Mouse (Mus musculus) retina, adult 2 months (tissue): ENCODE results near the gene Dhx32.

ENCODE experiments used
- DNase-seq: peaks from one replicate; pipeline ENCODE4 v3.0.0-alpha.2; 2012; ENCODE audit warnings: low read depth, low spot score

Dhx32 gene

GRCm38 (mm10) chr7:133775179-133775578, 7.3 kb downstream of the Dhx32 start:
- no peak for DNase-seq

GRCm38 (mm10) chr7:133768517-133768916, 14.0 kb downstream of the Dhx32 start:
- no peak for DNase-seq

- DNase-seq, result no peak
Observed at GRCm38 (mm10) chr7:133768027-133768426, 14.5 kb downstream of the Dhx32 start.

DNA sequence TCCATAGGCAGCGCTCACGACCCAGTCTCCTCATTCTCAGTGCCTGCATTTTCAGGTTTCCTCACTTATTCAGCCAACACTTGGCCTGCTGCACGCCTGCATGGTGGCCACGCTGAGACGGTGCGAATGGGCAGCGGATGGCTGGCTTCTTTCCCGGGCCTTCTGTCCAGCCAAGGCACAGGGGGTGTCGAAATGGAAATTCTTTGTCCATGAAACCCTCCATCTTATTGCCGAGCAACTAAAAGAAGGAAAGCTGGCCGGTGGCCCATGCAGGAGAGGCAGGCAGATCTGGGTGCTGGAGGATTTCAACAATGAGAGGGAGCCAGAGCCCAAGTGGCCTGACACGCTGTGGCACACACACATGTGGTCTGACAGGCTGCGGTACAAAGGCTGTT, 16.7 kb downstream of the Dhx32 start:
- no peak for DNase-seq

DNA sequence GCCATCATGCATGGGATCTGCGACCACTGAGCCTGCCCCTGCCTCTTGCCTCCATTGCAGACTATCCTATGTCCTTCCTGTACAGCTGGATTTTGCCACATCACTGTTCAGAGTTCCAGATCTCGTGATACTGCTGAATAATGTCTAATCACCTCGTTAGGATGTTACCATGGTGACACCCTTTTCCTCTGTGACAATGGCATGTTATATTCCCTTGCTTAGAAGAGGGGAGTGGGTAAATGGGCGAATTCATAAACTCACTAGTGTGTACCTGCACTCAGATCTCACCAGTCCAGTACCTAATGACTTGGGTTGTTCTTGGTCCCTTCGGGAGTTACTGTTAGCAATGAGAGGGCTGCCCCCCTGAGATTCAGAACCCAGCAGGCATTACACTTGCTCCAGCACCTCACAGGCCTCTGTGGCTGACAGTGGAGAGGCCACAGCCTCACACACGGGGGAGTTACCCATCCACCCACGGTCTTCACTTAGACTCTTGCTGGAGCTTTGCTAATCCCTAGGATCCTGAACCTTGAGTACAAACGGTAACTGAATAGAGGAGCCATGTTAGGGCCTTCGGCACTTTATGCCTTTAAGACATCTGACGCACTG, 17.2 kb downstream of the Dhx32 start:
- DNase-seq, result no peak

DNA sequence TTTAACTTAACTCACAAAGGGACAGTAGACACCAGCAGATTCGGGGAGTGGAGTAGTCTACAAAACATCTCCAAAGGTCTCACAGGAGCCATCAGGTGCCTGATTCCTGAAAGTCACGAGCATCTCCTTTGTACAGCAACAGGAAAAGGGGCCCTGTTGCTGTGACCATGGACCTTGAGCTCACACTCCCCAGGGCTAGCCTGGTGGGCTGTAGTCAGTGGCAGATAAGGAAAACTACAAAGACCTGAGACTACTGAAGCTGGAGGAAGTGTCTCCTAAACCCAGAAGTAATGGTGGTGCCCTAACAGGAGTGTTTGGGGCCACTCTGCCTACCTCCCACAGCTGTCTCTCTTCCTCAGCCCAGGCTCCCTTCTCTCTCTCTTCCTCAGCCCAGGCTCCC, 18.1 kb downstream of the Dhx32 start:
- no peak for DNase-seq

DNA sequence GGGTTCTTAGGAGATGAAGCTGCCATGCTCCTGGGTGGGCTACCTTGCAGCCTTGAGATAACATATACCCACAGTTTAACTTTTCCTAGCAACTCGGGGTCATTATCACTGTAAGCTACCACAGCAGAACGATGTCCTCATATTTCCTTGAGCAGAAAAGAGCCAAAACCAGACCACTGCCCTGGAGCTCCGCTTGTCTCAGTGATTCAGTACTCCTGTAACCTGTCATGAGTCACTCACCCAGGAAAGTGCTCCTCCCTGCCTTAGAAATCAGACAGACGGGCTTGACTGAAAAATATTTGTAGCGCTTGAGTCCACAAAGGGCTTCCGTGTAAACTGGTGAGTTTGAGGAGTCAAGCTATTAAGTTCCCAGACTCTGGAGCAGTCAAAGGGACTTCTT, 19.8 kb downstream of the Dhx32 start:
- DNase-seq, result no peak

- no peak for DNase-seq
Observed at GRCm38 (mm10) chr7:133759611-133760353, 22.7 kb downstream of the Dhx32 start.

GRCm38 (mm10) chr7:133758716-133759115, 23.8 kb downstream of the Dhx32 start:
- no peak for DNase-seq

GRCm38 (mm10) chr7:133757961-133758455, 24.5 kb downstream of the Dhx32 start:
- no peak for DNase-seq

GRCm38 (mm10) chr7:133751163-133751562, 31.4 kb downstream of the Dhx32 start:
- DNase-seq, result no peak

DNA sequence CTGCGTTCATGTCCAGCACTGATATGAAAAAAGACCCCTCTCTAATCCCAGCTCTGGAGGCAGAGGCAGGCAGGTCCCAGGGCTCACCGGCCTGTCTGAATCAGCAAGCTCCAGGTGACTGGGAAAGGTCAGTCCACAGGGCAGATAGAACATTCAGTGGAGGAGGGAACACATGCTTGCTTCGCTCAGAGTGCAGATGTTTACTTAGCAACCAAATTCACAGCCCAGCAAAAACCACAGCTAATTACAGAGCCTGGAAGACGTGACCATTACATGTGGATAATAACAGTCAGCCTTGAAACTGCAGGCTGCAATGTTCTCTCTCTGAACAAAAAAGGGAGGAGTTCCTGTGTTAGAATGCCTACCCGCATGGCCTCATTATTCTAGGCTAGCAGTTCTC, 31.9 kb downstream of the Dhx32 start:
- no peak for DNase-seq

- DNase-seq, result no peak
Observed at GRCm38 (mm10) chr7:133748753-133749152, 33.8 kb downstream of the Dhx32 start.

GRCm38 (mm10) chr7:133747372-133747771, 35.2 kb downstream of the Dhx32 start:
- DNase-seq, result no peak

DNA sequence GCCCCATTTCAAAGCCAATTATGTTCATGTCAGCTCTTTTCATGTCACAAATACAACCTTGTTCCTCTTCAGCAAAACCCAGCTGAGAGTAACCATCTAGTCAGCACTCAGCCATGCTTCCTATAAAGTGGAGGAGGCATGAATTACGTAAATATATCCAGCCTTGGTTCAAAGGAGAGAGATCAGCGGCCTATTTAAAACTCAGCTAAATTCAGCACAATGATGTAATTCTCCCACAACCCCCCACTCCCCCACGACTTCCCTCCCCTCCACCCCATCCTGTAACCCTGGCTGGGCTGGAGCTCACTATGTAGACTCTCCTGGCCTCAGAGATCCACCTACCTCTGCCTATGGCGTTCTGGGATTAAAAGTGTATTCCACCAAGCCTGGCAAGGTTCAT, 37.8 kb downstream of the Dhx32 start:
- DNase-seq, result no peak

- no peak for DNase-seq
Observed at GRCm38 (mm10) chr7:133744209-133744608, 38.3 kb downstream of the Dhx32 start.

DNA sequence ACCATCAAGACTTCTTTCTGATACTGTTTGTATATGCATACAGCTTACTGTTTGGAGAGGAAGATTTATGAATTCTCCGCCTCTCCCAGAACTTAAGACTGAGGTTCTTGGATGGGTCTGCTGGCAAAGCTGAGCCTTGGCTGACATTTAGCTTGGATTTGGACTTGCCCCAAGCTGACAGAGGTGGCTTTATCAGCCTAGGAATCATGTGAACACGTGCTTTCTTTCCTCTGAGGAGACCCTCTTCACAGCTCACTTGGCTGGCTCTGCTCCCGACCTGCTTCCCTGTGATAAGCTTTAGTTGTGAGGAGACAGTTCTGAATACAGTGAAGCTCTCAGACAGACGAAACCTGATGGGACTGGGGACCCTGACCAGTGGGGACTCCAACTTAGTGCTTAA, 38.9 kb downstream of the Dhx32 start:
- DNase-seq, result no peak

DNA sequence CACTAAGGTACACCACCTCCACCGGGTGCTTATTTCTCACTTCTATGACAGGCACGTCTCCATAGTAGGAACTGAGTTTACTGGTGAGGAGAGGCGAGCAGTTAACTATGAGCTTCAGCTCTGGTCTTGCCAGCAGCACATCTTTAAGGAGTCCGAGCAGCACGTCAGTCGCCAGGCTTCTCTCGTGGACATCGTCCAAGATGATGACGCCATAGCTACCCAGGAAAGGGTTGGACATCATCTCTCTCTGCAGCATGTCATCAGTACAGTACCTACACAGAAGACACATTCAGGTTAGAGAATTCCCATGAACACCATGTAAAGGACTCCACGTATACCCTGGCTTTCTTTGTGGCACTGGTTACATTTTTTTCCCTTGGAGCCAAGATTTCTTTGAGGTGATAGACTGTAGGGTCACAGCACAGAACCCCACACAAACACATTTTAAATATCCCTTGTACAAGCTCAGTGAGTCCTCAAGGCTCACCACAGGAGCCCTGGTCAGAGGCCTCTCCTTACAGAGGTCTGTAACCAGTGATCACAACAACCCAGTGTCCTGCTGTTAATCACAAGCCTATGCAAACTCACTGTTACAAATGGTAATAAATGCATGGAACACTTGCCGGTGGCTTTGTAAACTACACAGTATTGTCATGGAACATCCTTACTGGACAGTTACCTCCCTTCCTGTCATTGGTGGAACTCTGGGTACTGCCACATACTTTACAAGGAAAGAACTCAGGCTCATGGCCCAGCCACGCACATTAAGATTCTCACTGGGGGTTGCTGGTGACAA, 39.8 kb downstream of the Dhx32 start:
- no peak for DNase-seq

GRCm38 (mm10) chr7:133740558-133740957, 42.0 kb downstream of the Dhx32 start:
- DNase-seq, result no peak

DNA sequence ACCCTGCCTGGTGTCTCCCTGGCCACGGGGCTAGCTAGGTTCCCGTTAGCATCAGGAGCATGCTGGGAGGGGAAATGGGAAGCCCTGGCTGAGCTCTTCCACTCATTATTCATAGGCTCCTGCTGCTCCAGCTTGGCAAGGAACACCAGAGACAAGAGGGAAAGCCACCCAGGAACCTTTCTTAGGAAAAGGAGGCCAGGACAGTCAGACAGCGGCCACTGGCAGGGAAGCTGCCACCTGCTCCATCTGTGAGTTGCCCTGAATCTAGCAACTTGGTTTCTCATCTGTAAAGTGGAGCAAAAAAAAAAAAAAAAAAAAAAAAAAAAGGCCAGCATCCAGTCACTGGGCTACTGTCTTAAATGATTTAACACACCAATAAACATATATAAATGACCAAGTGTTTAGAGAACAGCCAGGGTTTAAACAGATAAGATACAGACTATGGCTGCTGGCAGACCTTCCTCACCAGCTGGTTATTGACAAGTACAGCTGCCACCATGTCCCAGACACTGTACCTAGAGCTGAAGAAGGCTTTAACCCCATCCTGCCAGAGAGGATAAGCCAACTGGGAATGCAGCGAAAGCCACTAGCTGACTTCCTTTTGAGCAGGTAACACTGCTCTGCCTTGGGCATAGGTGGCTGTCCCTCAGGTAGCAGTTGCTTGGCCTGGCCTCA, 50.4 kb downstream of the Dhx32 start:
- no peak for DNase-seq

DNA sequence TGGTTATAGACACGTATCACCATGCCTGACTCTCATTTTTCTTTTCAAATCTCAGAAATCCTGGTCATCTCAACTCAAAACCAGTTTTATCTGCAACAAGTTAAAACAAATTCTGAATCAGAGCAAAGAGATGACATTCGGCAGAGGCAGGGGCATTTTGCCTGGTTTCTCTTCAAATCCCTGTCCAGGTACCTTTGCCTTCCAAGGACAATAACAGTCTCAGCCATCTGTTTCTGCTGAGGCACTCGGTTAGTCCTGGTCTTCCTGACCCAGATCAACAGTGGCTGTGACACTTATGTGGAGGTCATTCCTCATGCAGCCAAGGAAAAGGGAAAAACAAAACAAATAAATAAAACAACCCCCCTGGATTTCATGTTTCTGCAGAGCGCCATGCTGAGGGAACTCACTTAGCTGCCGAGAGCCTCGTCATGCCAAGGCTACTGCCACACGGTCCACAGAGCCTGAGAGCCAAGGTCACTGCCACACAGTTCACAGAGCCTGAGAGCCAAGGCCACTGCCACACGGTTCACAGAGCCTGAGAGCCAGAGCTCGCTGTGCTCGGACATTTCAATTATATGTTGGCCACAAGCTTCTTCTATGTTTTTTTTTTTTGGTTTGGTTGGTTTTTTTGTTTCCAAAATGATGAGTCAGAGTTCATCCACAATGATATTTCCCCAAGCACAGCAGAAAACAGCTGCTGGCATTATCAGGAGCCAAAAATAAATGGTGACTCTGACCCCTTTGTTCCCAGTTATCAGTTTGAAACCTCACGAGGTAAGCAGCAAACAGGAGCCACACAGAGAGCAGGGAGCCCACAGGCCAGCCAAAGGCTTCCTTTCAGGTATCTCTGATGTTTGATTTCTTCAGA, 52.0 kb downstream of the Dhx32 start:
- no peak for DNase-seq
